Mouse (Mus musculus) adrenal gland, postnatal 10 days (tissue): ENCODE data around the gene Akr1c12. TPM values are rescaled to one million over a fixed set of nuclear protein-coding genes. Genes with fewer than 3 reads are reported as not detected.

Experiments used
- total RNA-seq, 2 experiments: library from RNA; stranded (reverse); gene quantifications; 2 replicates each; pipeline ENCODE4 v1.2.3; 2021

The Akr1c12 gene
- total RNA-seq, 2 experiments from 2014 or later = 3.4 to 5.3 TPM

Other genes starting within 250 kb of the Akr1c12 start
- 10 to 100 TPM; 18.1 to 35.3 TPM for gene Akr1c14, start 230.4 kb downstream of the Akr1c12 start, total RNA-seq
- 100 to 1,000 TPM; 382 to 409 TPM for gene Akr1c18, start 128.8 kb downstream of the Akr1c12 start, total RNA-seq
- gene Akr1c13, start 88.3 kb downstream of the Akr1c12 start, total RNA-seq = 10 to 100 TPM; 25.0 to 25.8 TPM
- gene Akr1c19, start 50.7 kb downstream of the Akr1c12 start, total RNA-seq = 1 to 10 TPM; 2.2 to 2.5 TPM
- gene Akr1c6, start 154.9 kb upstream of the Akr1c12 start, total RNA-seq = 10 to 100 TPM; 29.4 to 53.8 TPM
- gene Akr1c20, start 243.9 kb upstream of the Akr1c12 start, total RNA-seq = 10 to 100 TPM; 13.3 to 26.6 TPM